Mouse (Mus musculus): ENCODE measurements around the gene Tns4.

Tns4 gene

DNA sequence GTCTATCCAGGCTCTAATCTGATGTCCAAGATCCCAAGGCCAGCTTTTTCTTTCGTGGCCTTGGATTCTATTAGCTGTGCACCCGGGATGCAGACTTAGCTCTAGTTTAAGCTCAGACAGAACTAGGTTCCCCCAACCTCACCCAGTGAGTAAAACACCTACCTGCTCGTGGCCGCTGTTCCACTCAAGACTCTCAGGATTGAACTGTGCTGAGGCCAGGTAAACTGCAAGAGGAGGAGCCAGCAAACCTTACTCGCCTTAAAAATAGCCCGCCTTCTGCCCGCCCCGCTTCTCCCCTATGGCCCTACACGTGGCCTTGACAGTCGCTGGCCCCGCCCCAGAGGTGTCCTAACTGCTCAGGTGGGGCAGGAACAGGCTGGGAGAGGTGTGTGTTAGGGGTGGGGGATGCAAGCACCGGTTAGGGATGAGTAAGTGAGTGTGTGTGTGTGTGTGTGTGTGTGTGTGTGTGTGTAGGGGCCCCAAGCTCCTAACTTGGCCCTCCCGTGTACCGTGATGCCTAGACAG lies at the start of gene Tns4:
Gene Tns4 (minus strand): TSS at position 230 of the 525 bp plus-strand sequence.
- no peak for DNase-seq (ENCODE audit: low spot score)

DNA sequence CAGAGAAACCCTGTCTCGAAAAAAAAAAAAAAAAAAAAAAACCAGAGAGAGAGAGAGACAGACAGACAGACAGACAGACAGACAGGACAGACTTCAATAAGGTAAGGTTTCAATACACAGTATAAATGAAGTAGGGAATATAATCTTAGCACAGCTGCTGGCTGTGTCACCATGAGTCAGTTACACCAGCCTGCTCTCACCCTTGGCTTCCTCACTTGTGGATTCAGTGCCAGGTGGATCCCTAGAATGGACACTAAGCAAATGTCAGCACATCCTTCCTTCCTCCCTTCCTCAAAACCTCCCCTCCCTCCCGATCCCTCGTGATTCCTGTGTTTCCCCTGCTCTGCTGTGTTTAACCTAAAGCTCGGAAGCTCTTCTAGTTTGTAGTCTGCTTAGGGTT lies 48.3 kb upstream of the Tns4 start:
- DNase-seq (ENCODE audit: low spot score) = no peak

DNA sequence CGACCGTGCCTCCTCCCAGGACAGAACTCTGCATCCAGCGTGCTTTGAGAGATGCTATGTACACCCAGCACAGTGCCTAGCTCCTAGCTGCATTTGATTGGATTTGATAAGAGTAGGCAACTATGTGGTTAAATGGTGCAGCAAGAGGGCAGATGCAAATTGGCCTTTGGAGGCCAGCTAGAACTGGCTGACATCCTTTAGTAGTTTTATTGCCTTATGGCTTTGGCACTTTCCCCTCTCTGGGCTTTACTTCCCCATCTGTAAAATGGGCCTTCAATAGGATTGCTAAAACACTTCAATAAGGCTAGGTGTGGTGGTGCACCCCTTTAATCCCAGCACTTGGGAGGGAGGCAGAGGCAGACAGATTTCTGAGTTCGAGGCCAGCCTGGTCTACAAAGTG lies 47.9 kb upstream of the Tns4 start:
- DNase-seq (ENCODE audit: low spot score) = no peak

DNA sequence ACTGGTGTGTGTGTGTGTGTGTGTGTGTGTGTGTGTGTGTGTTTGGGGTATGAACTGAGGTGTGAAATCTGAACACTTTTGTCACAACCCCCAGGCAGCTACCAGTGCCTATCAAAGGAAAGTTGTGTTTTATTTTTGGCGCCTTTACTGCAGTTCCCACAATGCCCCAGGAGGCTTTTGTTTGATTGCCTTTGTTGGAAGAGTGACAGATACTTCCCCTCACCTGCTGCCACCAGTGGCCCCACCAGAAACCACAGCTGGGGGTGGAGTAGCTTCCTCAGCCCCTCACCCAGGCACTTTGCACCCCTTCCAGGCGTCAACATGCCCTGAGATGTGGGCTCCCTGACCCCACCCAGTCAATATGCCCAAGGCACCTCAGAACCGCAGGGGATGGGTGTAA lies 47.3 kb upstream of the Tns4 start:
- DNase-seq (ENCODE audit: low spot score) = no peak

DNA sequence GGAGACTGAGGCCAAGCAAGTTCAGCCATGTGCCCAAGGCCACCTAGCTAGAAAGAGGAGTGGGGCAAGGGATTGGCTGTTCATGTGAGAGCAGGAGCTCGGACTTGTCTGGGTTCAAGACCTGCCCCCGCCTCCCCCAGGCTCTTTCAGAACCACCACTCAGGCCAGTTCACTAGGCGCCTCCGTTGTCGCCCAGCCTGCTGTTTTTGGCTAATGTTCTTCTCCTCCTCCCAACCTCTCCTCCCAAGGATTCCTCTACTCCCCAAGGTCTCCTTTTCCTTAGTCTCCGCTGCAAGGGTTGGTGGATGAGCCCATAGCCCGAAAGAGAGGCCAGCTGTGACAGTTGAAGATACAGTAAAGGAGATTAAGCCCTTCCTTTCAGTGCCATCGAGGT lies 45.9 kb upstream of the Tns4 start:
- no peak for DNase-seq (ENCODE audit: low spot score)

- no peak for DNase-seq (ENCODE audit: low spot score)
Observed at GRCm38 (mm10) chr11:99134266-99135046, 45.4 kb upstream of the Tns4 start.

- DNase-seq (ENCODE audit: low spot score) = no peak
Observed at GRCm38 (mm10) chr11:99133285-99133897, 44.3 kb upstream of the Tns4 start.

DNA sequence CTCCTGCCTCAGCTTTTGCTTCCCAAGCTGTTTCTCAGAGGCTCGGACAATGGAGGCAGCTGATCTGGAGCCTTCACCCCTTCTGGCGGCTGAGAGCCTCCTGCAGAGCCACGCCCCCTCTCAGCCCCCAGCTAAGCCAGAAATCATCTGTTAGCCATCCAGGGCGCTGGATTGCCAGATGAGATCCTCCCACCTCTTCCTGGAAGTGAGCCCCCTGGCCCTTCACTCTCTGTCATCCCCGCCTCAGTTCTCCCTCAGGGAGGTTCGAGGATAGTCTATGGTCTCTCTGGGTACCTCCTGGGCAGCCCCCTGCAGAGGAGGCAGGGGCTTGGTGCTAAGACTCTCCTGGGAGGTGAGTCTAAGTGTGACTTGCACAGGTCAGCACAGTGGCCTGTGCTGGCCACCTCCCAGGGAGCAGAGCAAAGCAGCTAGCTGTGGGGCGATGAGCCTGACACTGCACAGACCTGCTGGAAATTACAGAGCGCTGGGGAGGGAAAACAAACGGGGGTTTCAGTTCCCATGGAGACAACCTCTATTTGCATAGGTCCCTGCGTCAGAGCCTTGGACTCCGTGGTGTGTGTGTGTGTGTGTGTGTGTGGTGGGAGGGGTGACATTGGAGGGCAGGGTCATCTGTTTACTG lies 43.1 kb upstream of the Tns4 start:
- no peak for DNase-seq (ENCODE audit: low spot score)

GRCm38 (mm10) chr11:99131463-99131840 lies 42.3 kb upstream of the Tns4 start:
- DNase-seq (ENCODE audit: low spot score) = no peak

DNA sequence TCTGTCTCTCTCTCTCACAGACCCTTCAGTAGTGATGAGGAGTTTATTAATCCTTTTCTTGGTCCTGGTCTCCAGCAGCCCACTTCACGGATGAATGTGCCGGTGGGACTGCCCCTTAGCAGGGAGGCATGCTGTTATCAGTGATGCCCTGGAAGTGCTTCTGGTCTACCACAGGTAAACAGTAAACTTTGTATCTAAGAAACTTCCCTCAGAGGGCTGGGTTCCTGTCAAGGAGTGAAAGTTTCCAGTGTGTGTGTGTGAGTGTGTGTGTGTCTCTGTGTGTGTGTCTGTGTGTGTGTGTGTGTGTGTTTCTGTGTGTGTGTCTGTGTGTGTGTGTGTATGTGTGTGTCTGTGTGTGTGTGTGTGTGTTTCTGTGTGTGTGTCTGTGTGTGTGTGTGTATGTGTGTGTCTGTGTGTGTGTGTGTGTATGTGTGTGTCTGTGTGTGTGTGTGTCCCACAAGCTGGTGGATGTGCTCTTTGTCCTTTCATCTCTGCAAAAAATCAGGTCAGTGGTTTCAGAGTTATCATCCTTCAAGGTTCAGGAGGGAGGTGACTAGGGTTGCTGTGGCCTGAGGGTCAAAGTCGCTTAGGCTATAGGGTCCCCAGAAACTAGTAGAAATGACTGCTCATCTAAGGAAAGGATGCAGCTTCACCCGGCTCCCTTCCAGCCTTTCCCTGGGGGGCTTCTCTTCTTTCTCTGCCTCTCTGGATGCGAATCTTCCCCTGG lies 41.8 kb upstream of the Tns4 start:
- DNase-seq (ENCODE audit: low spot score) = no peak

DNA sequence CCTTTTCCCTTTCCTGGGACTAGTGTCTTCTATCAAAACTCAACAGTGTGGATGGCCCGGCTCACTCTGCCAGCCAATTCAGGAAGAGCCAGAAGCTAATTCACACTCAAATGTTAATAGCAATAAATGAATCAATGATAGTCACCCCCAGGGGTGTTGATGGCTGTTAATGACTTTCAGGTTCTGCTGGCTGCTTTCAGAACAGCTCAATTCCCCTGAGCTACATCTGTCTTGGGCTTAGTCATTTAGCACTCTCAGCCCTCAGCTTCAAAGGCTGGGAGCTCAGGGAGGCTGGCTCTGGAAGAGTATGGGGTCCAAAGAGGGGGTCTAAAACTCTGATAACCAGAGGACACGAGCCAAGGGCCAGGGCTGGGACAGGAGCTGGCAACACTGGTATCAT lies 40.2 kb upstream of the Tns4 start:
- no peak for DNase-seq (ENCODE audit: low spot score)

- no peak for DNase-seq (ENCODE audit: low spot score)
Observed at GRCm38 (mm10) chr11:99127785-99128682, 38.9 kb upstream of the Tns4 start.

DNA sequence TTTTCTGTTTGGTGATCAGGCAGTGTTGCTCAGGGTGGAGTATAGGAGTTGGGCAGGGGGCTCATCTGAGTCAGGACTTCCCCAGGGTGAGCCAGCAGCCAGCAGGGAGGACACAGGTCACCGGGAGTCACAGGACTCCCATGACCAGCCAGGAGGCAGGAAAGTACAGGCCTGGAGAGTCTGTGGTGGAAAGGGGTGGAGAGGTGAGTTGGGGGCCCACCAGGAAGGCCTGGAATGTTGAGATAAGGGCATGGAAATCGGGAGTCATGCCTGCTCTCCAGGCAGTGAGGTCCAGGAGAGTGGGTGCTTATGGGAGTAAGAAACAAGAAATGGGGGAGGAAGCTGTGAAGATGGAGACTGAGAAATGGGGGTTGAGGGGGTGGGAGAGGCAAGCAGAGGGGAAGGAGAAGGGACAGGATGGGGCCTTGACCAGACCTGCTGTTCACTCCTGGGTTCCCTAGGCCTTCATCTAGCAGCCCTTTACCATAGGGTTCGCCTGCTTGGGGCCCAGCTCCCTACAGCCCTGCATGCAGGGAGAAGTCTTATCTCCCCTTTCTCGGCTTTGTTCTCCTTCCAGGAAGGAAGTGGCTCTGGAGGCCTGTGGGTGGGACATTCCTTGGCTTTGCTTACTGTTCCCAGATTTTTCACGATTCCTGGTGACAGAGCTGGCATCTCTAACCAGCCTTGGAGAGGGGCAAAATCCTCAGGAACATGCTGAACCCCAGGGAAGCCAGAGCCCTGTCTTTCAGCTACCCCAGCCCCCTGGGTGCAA lies 37.6 kb upstream of the Tns4 start:
- no peak for DNase-seq (ENCODE audit: low spot score)

DNA sequence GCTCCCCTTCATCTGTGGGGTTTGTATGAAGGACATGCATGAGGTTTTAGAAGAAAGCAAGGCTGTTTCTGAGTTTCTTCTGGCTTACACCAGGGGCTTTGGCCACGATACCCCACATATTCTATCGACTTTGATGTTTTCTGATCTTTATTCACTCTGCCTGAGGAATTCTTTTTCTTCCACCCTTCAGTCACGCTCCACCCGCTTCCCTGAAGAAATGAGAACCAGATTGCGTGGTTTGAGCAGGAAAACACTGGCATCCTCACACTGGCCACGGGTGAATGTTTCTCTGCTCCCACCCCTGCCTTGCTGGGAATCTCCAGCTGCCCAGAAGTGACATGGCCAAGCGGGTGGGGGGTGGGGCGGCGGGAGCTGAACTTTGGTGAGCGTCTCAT lies 35.5 kb upstream of the Tns4 start:
- no peak for DNase-seq (ENCODE audit: low spot score)

DNA sequence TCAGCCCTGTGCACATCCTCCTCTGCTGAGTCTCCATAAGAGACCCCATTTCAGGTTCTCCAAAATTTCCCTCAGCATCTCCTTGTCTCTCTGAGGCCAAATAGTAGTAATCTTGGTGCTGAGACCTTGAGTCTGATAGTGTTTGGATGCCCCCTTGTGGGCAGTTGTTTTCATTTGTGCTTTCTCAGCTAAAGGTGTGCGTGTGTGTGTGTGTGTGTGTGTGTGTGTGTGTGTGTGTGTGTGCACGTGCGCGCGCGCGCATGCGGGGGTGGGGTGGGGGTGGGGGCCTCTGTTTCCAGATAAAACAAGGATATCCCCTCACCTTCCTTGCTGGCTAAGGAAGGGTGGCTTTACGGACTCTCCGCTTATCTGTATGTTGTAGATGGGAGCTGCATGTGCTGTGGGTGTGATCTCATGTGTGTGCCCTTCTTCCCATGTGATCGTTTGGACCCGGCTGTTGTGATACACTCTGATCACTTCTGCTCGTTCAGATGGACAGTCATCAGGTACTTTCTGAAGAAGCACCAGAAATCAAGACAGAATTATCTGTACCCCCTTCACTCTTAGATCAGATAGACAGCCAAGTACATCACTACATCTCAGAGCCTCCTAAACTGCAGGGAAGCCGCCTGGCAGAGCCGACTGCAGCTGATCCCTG lies 35.0 kb upstream of the Tns4 start:
- no peak for DNase-seq (ENCODE audit: low spot score)

GRCm38 (mm10) chr11:99122703-99123102 lies 33.6 kb upstream of the Tns4 start:
- DNase-seq (ENCODE audit: low spot score) = no peak

- no peak for DNase-seq (ENCODE audit: low spot score)
Observed at GRCm38 (mm10) chr11:99121218-99121631, 32.1 kb upstream of the Tns4 start.

DNA sequence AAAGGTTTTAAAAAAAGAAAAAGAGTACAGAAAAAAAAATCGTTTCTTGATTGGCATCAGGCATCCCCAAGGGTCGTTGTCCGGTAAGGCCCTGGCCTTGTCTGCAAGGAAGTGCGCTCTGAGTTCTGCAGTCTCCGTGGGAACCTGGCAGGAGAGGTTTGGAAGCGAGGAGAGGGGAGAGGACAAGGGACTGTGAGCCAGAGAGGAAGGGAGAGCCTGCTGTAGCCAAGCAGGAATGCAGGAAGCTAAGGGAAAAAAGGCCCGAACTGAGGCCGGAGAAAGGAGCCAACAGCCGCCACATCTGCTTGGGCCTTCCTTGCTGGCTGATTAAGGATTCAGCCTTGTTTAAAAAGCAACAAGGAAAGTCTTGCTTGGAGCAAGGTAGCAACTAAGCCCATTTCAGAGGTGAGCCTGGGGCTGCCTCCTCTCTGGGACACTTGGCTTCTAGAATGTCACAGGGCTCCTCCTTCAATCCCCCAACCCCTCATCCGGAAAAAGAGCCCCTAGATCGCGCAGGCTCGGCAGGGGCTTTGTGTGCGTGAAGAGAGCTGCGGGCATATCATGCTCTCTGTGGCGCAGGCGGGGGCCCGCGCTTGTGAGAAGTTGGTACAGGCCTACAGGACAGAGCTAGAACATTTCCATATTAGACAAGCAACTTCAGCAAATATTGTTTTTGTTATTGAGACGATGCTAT lies 31.6 kb upstream of the Tns4 start:
- no peak for DNase-seq (ENCODE audit: low spot score)

- DNase-seq (ENCODE audit: low spot score) = no peak
Observed at GRCm38 (mm10) chr11:99118963-99119362, 29.9 kb upstream of the Tns4 start.

GRCm38 (mm10) chr11:99118420-99118819 lies 29.3 kb upstream of the Tns4 start:
- no peak for DNase-seq (ENCODE audit: low spot score)

Data from spleen, adult 12 weeks (tissue).